Mouse (Mus musculus) cortical plate, adult 2 months (tissue): ENCODE measurements around the gene Aig1.

Source experiments
- CTCF ChIP-seq: fragments of 200-500 bp; IDR thresholded peaks from 2 replicates; pipeline ENCODE4 v1.5.1; 2011; ENCODE audit warnings: mild to moderate bottlenecking, control low read depth, low read length; ENCODE audit not compliant: insufficient read depth; ENCODE audit errors: extremely low read depth
- POLR2A ChIP-seq: fragments of 200-500 bp; IDR thresholded peaks from 2 replicates; pipeline ENCODE4 v1.6.1; 2011; ENCODE audit warnings: mild to moderate bottlenecking, low read length, control low read depth; ENCODE audit not compliant: insufficient read depth; ENCODE audit errors: extremely low read depth

GRCm38 (mm10) chr10:13667166-13667696 lies 201.5 kb downstream of the Aig1 start:
- no peak for TF ChIP-seq CTCF
- no peak for TF ChIP-seq POLR2A
